Mouse (Mus musculus): ENCODE data around the gene Tspan4. TPM values are rescaled to one million over a fixed set of nuclear protein-coding genes. Genes with fewer than 3 reads are reported as not detected.

The Tspan4 gene
- total RNA-seq, 1 experiment from 2014 or later: 61.4 TPM

GRCm38 (mm10) chr7:141483114-141483653, 8.1 kb downstream of the Tspan4 start:
- no peak for ATAC-seq (replicated peaks in 1 of 2; ENCODE audit: insufficient read depth in 1 of 2, low FRiP score in 2 of 2, low TSS enrichment in 1 of 2, low read depth in 1 of 2, poor library complexity in 2 of 2, severe bottlenecking in 2 of 2)

- no peak for ATAC-seq (replicated peaks in 1 of 2; ENCODE audit: insufficient read depth in 1 of 2, low FRiP score in 2 of 2, low TSS enrichment in 1 of 2, low read depth in 1 of 2, poor library complexity in 2 of 2, severe bottlenecking in 2 of 2)
Observed at GRCm38 (mm10) chr7:141484186-141485120, 9.4 kb downstream of the Tspan4 start.

- no peak for ATAC-seq (replicated peaks in 1 of 2; ENCODE audit: insufficient read depth in 1 of 2, low FRiP score in 2 of 2, low TSS enrichment in 1 of 2, low read depth in 1 of 2, poor library complexity in 2 of 2, severe bottlenecking in 2 of 2)
Observed at GRCm38 (mm10) chr7:141485186-141485585, 10.1 kb downstream of the Tspan4 start.

GRCm38 (mm10) chr7:141485606-141486005, 10.6 kb downstream of the Tspan4 start:
- ATAC-seq (replicated peaks in 1 of 2; ENCODE audit: insufficient read depth in 1 of 2, low FRiP score in 2 of 2, low TSS enrichment in 1 of 2, low read depth in 1 of 2, poor library complexity in 2 of 2, severe bottlenecking in 2 of 2): no peak

GRCm38 (mm10) chr7:141486239-141486638, 11.2 kb downstream of the Tspan4 start:
- ATAC-seq (replicated peaks in 1 of 2; ENCODE audit: insufficient read depth in 1 of 2, low FRiP score in 2 of 2, low TSS enrichment in 1 of 2, low read depth in 1 of 2, poor library complexity in 2 of 2, severe bottlenecking in 2 of 2): no peak

GRCm38 (mm10) chr7:141487141-141487540, 12.1 kb downstream of the Tspan4 start:
- no peak for ATAC-seq (replicated peaks in 1 of 2; ENCODE audit: insufficient read depth in 1 of 2, low FRiP score in 2 of 2, low TSS enrichment in 1 of 2, low read depth in 1 of 2, poor library complexity in 2 of 2, severe bottlenecking in 2 of 2)

GRCm38 (mm10) chr7:141491151-141491550, 16.1 kb downstream of the Tspan4 start:
- no peak for ATAC-seq (replicated peaks in 1 of 2; ENCODE audit: insufficient read depth in 1 of 2, low FRiP score in 2 of 2, low TSS enrichment in 1 of 2, low read depth in 1 of 2, poor library complexity in 2 of 2, severe bottlenecking in 2 of 2)

- ATAC-seq (replicated peaks in 1 of 2; ENCODE audit: insufficient read depth in 1 of 2, low FRiP score in 2 of 2, low TSS enrichment in 1 of 2, low read depth in 1 of 2, poor library complexity in 2 of 2, severe bottlenecking in 2 of 2): no peak
Observed at GRCm38 (mm10) chr7:141492738-141493137, 17.7 kb downstream of the Tspan4 start.

GRCm38 (mm10) chr7:141493729-141494128, 18.7 kb downstream of the Tspan4 start:
- ATAC-seq (replicated peaks in 1 of 2; ENCODE audit: insufficient read depth in 1 of 2, low FRiP score in 2 of 2, low TSS enrichment in 1 of 2, low read depth in 1 of 2, poor library complexity in 2 of 2, severe bottlenecking in 2 of 2): no peak

GRCm38 (mm10) chr7:141495379-141495778, 20.3 kb downstream of the Tspan4 start:
- no peak for ATAC-seq (replicated peaks in 1 of 2; ENCODE audit: insufficient read depth in 1 of 2, low FRiP score in 2 of 2, low TSS enrichment in 1 of 2, low read depth in 1 of 2, poor library complexity in 2 of 2, severe bottlenecking in 2 of 2)

- no peak for ATAC-seq (replicated peaks in 1 of 2; ENCODE audit: insufficient read depth in 1 of 2, low FRiP score in 2 of 2, low TSS enrichment in 1 of 2, low read depth in 1 of 2, poor library complexity in 2 of 2, severe bottlenecking in 2 of 2)
Observed at GRCm38 (mm10) chr7:141495940-141496339, 20.9 kb downstream of the Tspan4 start.

- no peak for ATAC-seq (replicated peaks in 1 of 2; ENCODE audit: insufficient read depth in 1 of 2, low FRiP score in 2 of 2, low TSS enrichment in 1 of 2, low read depth in 1 of 2, poor library complexity in 2 of 2, severe bottlenecking in 2 of 2)
Observed at GRCm38 (mm10) chr7:141497600-141497999, 22.6 kb downstream of the Tspan4 start.

GRCm38 (mm10) chr7:141501820-141502555, 26.9 kb downstream of the Tspan4 start:
- no peak for ATAC-seq (replicated peaks in 1 of 2; ENCODE audit: insufficient read depth in 1 of 2, low FRiP score in 2 of 2, low TSS enrichment in 1 of 2, low read depth in 1 of 2, poor library complexity in 2 of 2, severe bottlenecking in 2 of 2)

- ATAC-seq (replicated peaks in 1 of 2; ENCODE audit: insufficient read depth in 1 of 2, low FRiP score in 2 of 2, low TSS enrichment in 1 of 2, low read depth in 1 of 2, poor library complexity in 2 of 2, severe bottlenecking in 2 of 2): no peak
Observed at GRCm38 (mm10) chr7:141502556-141502905, 27.5 kb downstream of the Tspan4 start.

- no peak for ATAC-seq (replicated peaks in 1 of 2; ENCODE audit: insufficient read depth in 1 of 2, low FRiP score in 2 of 2, low TSS enrichment in 1 of 2, low read depth in 1 of 2, poor library complexity in 2 of 2, severe bottlenecking in 2 of 2)
Observed at GRCm38 (mm10) chr7:141506278-141506677, 31.2 kb downstream of the Tspan4 start.

GRCm38 (mm10) chr7:141508160-141508559, 33.1 kb downstream of the Tspan4 start:
- no peak for ATAC-seq (replicated peaks in 1 of 2; ENCODE audit: insufficient read depth in 1 of 2, low FRiP score in 2 of 2, low TSS enrichment in 1 of 2, low read depth in 1 of 2, poor library complexity in 2 of 2, severe bottlenecking in 2 of 2)

GRCm38 (mm10) chr7:141510196-141510595, 35.2 kb downstream of the Tspan4 start:
- no peak for ATAC-seq (replicated peaks in 1 of 2; ENCODE audit: insufficient read depth in 1 of 2, low FRiP score in 2 of 2, low TSS enrichment in 1 of 2, low read depth in 1 of 2, poor library complexity in 2 of 2, severe bottlenecking in 2 of 2)

GRCm38 (mm10) chr7:141510681-141511191, 35.7 kb downstream of the Tspan4 start:
- no peak for ATAC-seq (replicated peaks in 1 of 2; ENCODE audit: insufficient read depth in 1 of 2, low FRiP score in 2 of 2, low TSS enrichment in 1 of 2, low read depth in 1 of 2, poor library complexity in 2 of 2, severe bottlenecking in 2 of 2)

Data from hematopoietic stem cell, adult 5-6 weeks (primary cell).